Mouse (Mus musculus): Measurements from ENCODE around the gene Lmod2. TPM values are rescaled to one million over a fixed set of nuclear protein-coding genes. Genes with fewer than 3 reads are reported as not detected.

Lmod2 gene
- polyA plus RNA-seq, 1 experiment from 2014 or later: not detected

DNA sequence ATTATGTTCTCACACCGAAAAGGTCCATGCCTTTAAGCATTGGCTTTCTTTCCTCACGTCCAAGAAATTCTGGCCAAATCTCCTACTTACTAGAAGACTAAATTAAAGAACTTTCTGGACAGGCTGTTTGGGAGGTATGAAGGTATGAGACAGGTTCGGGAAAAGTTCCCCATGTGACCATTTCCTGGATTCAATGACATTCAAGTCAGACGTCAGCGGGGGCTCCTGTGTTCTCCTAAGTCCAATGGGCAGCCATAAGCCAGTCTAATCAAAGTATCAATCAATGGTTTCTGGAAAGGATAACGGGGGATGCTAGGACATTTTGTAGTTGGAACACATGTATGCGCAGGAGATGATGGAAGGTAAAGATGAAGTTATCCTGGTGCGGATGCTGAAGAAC is 8.1 kb downstream of the Lmod2 start:
- no peak overlapping the region for H3K27ac ChIP-seq (replicated peaks; ENCODE audit: low read depth, low read length)
- no peak overlapping the region for H3K4me3 ChIP-seq (ENCODE audit: low read depth, low read length)
- WGBS: 92% methylated on average over 8 of the region's 8 CpGs
- ATAC-seq (ENCODE audit: insufficient number of reproducible peaks, low FRiP score, low TSS enrichment, low read depth) (no peak), DNase-seq (ENCODE audit: low spot score) (no peak)
- H3K36me3 ChIP-seq (ENCODE audit: control insufficient read depth, insufficient read depth, low read length): no peaks in the 10 kb centered on the region
- H3K4me1 ChIP-seq (ENCODE audit: control insufficient read depth, insufficient read depth, low read length): no peaks in the 10 kb centered on the region
- H3K4me2 ChIP-seq (ENCODE audit: low read depth, severe bottlenecking): no peak overlapping the region
- H3K9me3 ChIP-seq (ENCODE audit: control insufficient read depth, low read length): no peaks in the 10 kb centered on the region
- no peaks in the 10 kb centered on the region for H3K27me3 ChIP-seq (ENCODE audit: control insufficient read depth, insufficient read depth, low read length)
- no peak overlapping the region for H3K9ac ChIP-seq (ENCODE audit: low read length)

DNA sequence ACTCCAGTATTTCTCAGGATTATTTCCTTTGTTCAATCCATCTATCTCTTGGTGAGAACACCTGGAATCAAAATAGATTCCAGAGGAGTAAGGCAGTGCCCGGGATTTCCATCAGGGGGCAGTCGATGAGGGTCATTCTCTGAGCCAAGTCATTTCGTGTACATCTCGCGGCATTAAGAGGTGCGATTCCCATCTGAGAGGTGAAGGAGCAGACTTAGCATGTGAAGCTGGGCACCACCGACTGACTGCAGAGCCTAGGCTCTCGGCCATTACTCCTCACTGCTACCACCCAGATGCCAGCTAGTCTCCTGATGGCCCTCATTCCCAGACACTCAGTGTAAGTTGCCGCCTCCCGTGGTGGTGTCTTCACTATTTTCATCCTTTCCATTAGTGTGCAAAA is 8.9 kb downstream of the Lmod2 start:
- no peak for ATAC-seq (ENCODE audit: insufficient number of reproducible peaks, low FRiP score, low TSS enrichment, low read depth)

DNA sequence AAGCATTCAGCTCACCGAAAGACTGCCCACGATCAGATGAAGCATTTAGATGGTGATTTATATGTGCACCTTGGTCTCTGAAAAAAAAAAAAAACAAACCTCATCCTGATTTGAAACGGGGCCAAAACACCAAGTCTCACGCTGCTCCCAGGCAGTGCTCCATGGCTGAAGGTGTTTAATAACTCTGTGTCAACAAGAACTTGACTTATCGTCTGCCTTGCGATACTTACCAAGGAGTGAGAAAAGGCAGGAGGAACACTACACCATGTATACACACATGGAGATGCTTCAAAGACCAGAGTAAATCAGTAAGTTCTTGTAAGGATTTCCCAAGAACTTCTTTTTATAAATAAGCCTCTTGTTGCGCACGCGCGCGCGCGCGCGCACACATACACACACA is 10.0 kb downstream of the Lmod2 start:
- ATAC-seq (ENCODE audit: insufficient number of reproducible peaks, low FRiP score, low TSS enrichment, low read depth) (no peak; the same call in 1 of the 2 replicates), DNase-seq (ENCODE audit: low spot score) (no peak)
- no peaks in the 10 kb centered on the region for H3K4me1 ChIP-seq (ENCODE audit: control insufficient read depth, insufficient read depth, low read length)
- H3K27ac ChIP-seq (replicated peaks; ENCODE audit: low read depth, low read length): no peak overlapping the region
- no peak overlapping the region for H3K4me2 ChIP-seq (ENCODE audit: low read depth, severe bottlenecking)
- no peaks in the 10 kb centered on the region for H3K27me3 ChIP-seq (ENCODE audit: control insufficient read depth, insufficient read depth, low read length)
- WGBS: 84% methylated on average over 15 of the region's 15 CpGs
- no peaks in the 10 kb centered on the region for H3K9me3 ChIP-seq (ENCODE audit: control insufficient read depth, low read length)
- no peak overlapping the region for H3K9ac ChIP-seq (ENCODE audit: low read length)
- H3K36me3 ChIP-seq (ENCODE audit: control insufficient read depth, insufficient read depth, low read length): no peaks in the 10 kb centered on the region
- no peak overlapping the region for H3K4me3 ChIP-seq (ENCODE audit: low read depth, low read length)

More for the DNA sequence above, 8.9 kb downstream of the Lmod2 start:
- Histone ChIP-seq H3K9me3 (ENCODE audit: control insufficient read depth, low read length) (no peaks in the 10 kb centered on the region), H3K27me3 (ENCODE audit: control insufficient read depth, insufficient read depth, low read length) (no peaks in the 10 kb centered on the region), H3K9ac (ENCODE audit: low read length) (no peak overlapping the region), H3K36me3 (ENCODE audit: control insufficient read depth, insufficient read depth, low read length) (no peaks in the 10 kb centered on the region), H3K4me2 (ENCODE audit: low read depth, severe bottlenecking) (no peak overlapping the region), H3K27ac (replicated peaks; ENCODE audit: low read depth, low read length) (no peak overlapping the region), H3K4me3 (ENCODE audit: low read depth, low read length) (no peak overlapping the region), H3K4me1 (ENCODE audit: control insufficient read depth, insufficient read depth, low read length) (no peaks in the 10 kb centered on the region)
- no peak for DNase-seq (ENCODE audit: low spot score)
- 75% methylated on average over 10 of the region's 10 CpGs for WGBS

DNA sequence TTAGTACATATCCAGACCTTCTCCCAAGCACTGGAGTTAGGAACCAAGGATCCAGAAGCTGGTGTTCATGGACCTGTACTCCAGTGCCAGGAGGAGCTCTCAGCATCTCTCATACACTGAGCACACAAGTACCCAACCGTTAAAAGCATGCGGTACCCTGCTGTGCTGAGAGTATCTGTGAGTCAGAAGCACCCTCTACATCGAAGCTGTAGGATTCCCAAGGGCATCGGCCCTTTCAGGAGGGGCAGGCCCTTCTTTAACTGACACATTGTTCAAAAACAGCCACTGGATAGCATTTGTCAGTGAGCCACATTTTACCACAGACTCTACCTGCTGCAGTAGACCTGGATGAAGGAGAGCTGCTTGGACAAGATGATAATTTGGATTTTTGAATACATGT is 10.6 kb downstream of the Lmod2 start:
- ATAC-seq (ENCODE audit: insufficient number of reproducible peaks, low FRiP score, low TSS enrichment, low read depth) (no peak), DNase-seq (ENCODE audit: low spot score) (no peak)
- Histone ChIP-seq H3K27me3 (ENCODE audit: control insufficient read depth, insufficient read depth, low read length) (no peaks in the 10 kb centered on the region), H3K4me1 (ENCODE audit: control insufficient read depth, insufficient read depth, low read length) (no peaks in the 10 kb centered on the region), H3K4me3 (ENCODE audit: low read depth, low read length) (no peak overlapping the region), H3K36me3 (ENCODE audit: control insufficient read depth, insufficient read depth, low read length) (no peaks in the 10 kb centered on the region; the same call in 1 of the 2 replicates), H3K9me3 (ENCODE audit: control insufficient read depth, low read length) (no peaks in the 10 kb centered on the region), H3K9ac (ENCODE audit: low read length) (no peak overlapping the region), H3K4me2 (ENCODE audit: low read depth, severe bottlenecking) (no peak overlapping the region), H3K27ac (replicated peaks; ENCODE audit: low read depth, low read length) (no peak overlapping the region)
- 77% methylated on average over 4 of the region's 4 CpGs for WGBS

DNA sequence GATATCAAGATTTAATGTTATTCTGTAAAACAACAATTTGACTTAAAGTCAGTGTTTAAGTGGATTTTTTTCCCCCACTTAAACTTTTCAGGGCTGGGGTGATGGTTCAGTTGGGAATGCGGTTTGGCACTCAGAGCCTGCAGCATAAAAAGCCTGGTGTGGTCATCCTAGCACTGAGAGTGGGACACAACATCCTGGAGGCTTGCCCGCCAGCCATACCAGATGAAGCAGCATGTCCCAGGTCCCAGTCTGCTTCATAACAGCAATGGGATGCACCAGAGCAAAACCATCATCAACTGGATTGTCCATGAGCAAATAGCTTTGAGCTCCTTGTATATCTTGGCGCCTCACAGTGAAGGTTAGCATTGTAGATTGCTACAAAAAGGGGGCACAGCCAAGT is 11.1 kb downstream of the Lmod2 start:
- Histone ChIP-seq H3K27me3 (ENCODE audit: control insufficient read depth, insufficient read depth, low read length) (no peaks in the 10 kb centered on the region), H3K4me3 (ENCODE audit: low read depth, low read length) (no peak overlapping the region), H3K36me3 (ENCODE audit: control insufficient read depth, insufficient read depth, low read length) (peaks cover 2% of the 10 kb centered on the region; the same call in 1 of the 2 replicates), H3K9ac (ENCODE audit: low read length) (no peak overlapping the region), H3K9me3 (ENCODE audit: control insufficient read depth, low read length) (no peaks in the 10 kb centered on the region), H3K27ac (replicated peaks; ENCODE audit: low read depth, low read length) (no peak overlapping the region), H3K4me1 (ENCODE audit: control insufficient read depth, insufficient read depth, low read length) (no peaks in the 10 kb centered on the region), H3K4me2 (ENCODE audit: low read depth, severe bottlenecking) (no peak overlapping the region)
- ATAC-seq (ENCODE audit: insufficient number of reproducible peaks, low FRiP score, low TSS enrichment, low read depth) (no peak), DNase-seq (ENCODE audit: low spot score) (no peak)
- 91% methylated on average over 3 of the region's 3 CpGs for WGBS

DNA sequence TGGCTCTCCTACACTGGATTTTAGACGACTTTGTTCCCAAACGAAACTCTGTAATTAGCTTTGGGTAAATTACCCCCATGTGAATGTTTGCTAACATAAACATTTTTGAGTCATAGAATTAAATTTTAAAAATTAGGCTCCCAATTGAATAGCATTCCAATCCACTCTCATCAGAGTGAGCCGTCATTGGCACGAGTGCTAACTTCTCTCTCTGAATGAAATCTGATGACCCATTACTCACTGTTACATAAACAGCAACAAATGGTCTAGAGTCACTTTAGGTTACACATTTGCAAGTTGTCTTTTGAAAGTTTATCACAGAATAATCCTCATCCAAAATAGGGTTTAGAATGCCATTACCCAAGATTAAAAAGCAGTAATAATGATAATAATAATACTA is 12.0 kb downstream of the Lmod2 start:
- WGBS: 67% methylated on average over 4 of the region's 4 CpGs
- Histone ChIP-seq H3K27ac (replicated peaks; ENCODE audit: low read depth, low read length) (no peak overlapping the region), H3K36me3 (ENCODE audit: control insufficient read depth, insufficient read depth, low read length) (peaks cover 4% of the 10 kb centered on the region; the same call in 1 of the 2 replicates), H3K27me3 (ENCODE audit: control insufficient read depth, insufficient read depth, low read length) (no peaks in the 10 kb centered on the region), H3K4me3 (ENCODE audit: low read depth, low read length) (no peak overlapping the region), H3K9ac (ENCODE audit: low read length) (no peak overlapping the region), H3K4me2 (ENCODE audit: low read depth, severe bottlenecking) (no peak overlapping the region), H3K9me3 (ENCODE audit: control insufficient read depth, low read length) (no peaks in the 10 kb centered on the region), H3K4me1 (ENCODE audit: control insufficient read depth, insufficient read depth, low read length) (no peaks in the 10 kb centered on the region)
- ATAC-seq (ENCODE audit: insufficient number of reproducible peaks, low FRiP score, low TSS enrichment, low read depth): no peak
- DNase-seq (ENCODE audit: low spot score): no peak

DNA sequence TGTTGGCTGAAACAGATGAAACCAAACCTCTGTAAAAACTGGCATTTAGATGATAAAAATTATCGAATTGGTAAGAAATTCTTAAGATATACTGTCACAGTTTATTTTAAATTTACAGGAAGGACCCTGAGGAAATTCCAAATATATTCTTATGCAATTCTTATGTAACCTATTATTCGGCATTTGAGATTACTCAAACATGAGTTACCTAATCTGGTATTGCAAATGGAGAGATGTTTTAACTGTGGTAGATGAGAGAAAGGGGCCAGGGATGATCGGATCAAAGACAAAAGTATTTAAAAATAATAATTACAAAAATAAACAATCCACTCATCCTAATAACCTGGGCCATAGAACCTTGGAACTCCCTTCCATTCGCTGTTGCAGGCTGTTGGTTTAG is 12.8 kb downstream of the Lmod2 start:
- Histone ChIP-seq H3K4me1 (ENCODE audit: control insufficient read depth, insufficient read depth, low read length) (no peaks in the 10 kb centered on the region), H3K27ac (replicated peaks; ENCODE audit: low read depth, low read length) (no peak overlapping the region), H3K27me3 (ENCODE audit: control insufficient read depth, insufficient read depth, low read length) (no peaks in the 10 kb centered on the region), H3K36me3 (ENCODE audit: control insufficient read depth, insufficient read depth, low read length) (peaks cover 4% of the 10 kb centered on the region; the same call in 1 of the 2 replicates), H3K4me3 (ENCODE audit: low read depth, low read length) (no peak overlapping the region), H3K4me2 (ENCODE audit: low read depth, severe bottlenecking) (no peak overlapping the region), H3K9ac (ENCODE audit: low read length) (no peak overlapping the region), H3K9me3 (ENCODE audit: control insufficient read depth, low read length) (no peaks in the 10 kb centered on the region)
- DNase-seq (ENCODE audit: low spot score): no peak
- 91% methylated on average over 4 of the region's 4 CpGs for WGBS
- no peak for ATAC-seq (ENCODE audit: insufficient number of reproducible peaks, low FRiP score, low TSS enrichment, low read depth)

DNA sequence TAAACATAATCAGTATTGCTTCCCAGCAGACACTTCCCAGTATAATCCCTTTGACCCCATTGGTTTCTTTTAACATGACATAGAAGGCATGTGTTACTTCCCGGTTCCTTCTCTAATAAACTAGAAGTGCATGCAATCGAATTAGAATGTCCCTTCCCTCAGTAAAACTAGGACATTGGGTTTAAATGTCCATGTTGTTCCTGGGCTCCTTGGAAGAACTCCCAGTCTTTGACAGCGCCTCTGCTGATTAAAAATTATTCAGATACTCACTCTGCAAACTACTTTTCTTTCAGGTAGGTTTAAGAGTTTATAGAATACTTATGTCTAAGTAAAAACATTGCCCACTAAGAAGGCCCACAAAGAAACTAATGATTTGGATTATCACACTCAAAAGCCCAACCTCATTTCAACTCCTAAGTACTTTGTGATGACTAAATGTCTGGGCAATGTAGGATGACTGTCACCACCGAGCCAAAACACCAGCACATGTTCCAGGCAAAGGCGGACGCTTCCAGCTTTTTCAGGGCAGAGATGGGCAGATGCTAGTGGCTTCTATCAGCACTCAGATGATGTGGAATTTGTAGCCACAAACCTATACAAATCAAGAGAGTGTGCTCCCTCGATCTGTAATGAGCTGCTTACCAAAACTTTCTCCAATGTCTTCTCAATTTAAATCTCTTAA is 14.7 kb downstream of the Lmod2 start:
- Histone ChIP-seq H3K4me3 (ENCODE audit: low read depth, low read length) (no peak overlapping the region), H3K9me3 (ENCODE audit: control insufficient read depth, low read length) (no peaks in the 10 kb centered on the region), H3K27ac (replicated peaks; ENCODE audit: low read depth, low read length) (no peak overlapping the region), H3K4me1 (ENCODE audit: control insufficient read depth, insufficient read depth, low read length) (no peaks in the 10 kb centered on the region), H3K27me3 (ENCODE audit: control insufficient read depth, insufficient read depth, low read length) (no peaks in the 10 kb centered on the region), H3K4me2 (ENCODE audit: low read depth, severe bottlenecking) (no peak overlapping the region), H3K36me3 (ENCODE audit: control insufficient read depth, insufficient read depth, low read length) (peaks cover 4% of the 10 kb centered on the region; the same call in 1 of the 2 replicates), H3K9ac (ENCODE audit: low read length) (no peak overlapping the region)
- no peak for DNase-seq (ENCODE audit: low spot score)
- WGBS: 89% methylated on average over 7 of the region's 7 CpGs
- ATAC-seq (ENCODE audit: insufficient number of reproducible peaks, low FRiP score, low TSS enrichment, low read depth): no peak

DNA sequence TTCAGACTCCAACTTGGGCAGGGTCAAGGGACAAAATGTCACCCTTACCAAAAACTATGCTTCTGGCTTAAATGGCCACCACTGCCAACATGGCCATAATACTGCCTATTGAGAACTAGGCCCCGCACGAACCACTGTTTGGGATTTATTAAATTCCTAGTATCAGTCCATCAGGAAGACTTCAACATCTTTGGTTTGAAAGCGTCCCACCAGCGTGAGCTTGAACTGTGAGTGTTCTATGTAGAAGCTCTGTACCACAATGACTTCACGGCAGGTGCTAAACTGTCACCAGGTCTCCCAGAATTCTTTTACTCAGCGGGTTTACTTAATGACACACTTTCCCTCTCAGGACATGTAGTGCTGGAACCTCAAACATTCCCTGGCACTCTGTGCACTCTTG is 15.8 kb downstream of the Lmod2 start:
- H3K9ac ChIP-seq (ENCODE audit: low read length): no peak overlapping the region
- DNase-seq (ENCODE audit: low spot score): no peak
- no peak overlapping the region for H3K4me2 ChIP-seq (ENCODE audit: low read depth, severe bottlenecking)
- no peaks in the 10 kb centered on the region for H3K27me3 ChIP-seq (ENCODE audit: control insufficient read depth, insufficient read depth, low read length)
- 95% methylated on average over 6 of the region's 6 CpGs for WGBS
- no peaks in the 10 kb centered on the region for H3K9me3 ChIP-seq (ENCODE audit: control insufficient read depth, low read length)
- ATAC-seq (ENCODE audit: insufficient number of reproducible peaks, low FRiP score, low TSS enrichment, low read depth): no peak
- H3K36me3 ChIP-seq (ENCODE audit: control insufficient read depth, insufficient read depth, low read length): peaks cover 4% of the 10 kb centered on the region; the same call in 1 of the 2 replicates
- no peaks in the 10 kb centered on the region for H3K4me1 ChIP-seq (ENCODE audit: control insufficient read depth, insufficient read depth, low read length)
- H3K4me3 ChIP-seq (ENCODE audit: low read depth, low read length): no peak overlapping the region
- H3K27ac ChIP-seq (replicated peaks; ENCODE audit: low read depth, low read length): no peak overlapping the region
